Mouse (Mus musculus): Measurements from ENCODE around the gene Ndufs8. TPM values are rescaled to one million over a fixed set of nuclear protein-coding genes. Genes with fewer than 3 reads are reported as not detected.

The Ndufs8 gene
- polyA plus RNA-seq, 1 experiment from 2014 or later, result 273 TPM

Other genes with a start within 250 kb of the Ndufs8 start
- gene Lrp5, start 226.2 kb downstream of the Ndufs8 start, polyA plus RNA-seq (2016; fragmentation: Nextera tagmentation; extraction: Ambion mirVana), result 6.6 and 8.2 TPM in 2 replicates
- 43.8 and 47.2 TPM in 2 replicates for gene 1810055G02Rik, start 204.5 kb downstream of the Ndufs8 start, polyA plus RNA-seq (2016; fragmentation: Nextera tagmentation; extraction: Ambion mirVana)
- gene Kmt5b, start 145.4 kb downstream of the Ndufs8 start, polyA plus RNA-seq (2016; fragmentation: Nextera tagmentation; extraction: Ambion mirVana), result 21.4 and 29.2 TPM in 2 replicates
- gene Chka, start 61.0 kb downstream of the Ndufs8 start, polyA plus RNA-seq (2016; fragmentation: Nextera tagmentation; extraction: Ambion mirVana), result 48.5 and 50.0 TPM in 2 replicates
- gene Tcirg1, start 5.6 kb downstream of the Ndufs8 start, polyA plus RNA-seq (2016; fragmentation: Nextera tagmentation; extraction: Ambion mirVana), result 27.9 and 39.4 TPM in 2 replicates
- gene Aldh3b1, start 17.0 kb upstream of the Ndufs8 start, polyA plus RNA-seq (2016; fragmentation: Nextera tagmentation; extraction: Ambion mirVana), result 0.20 and 0.33 TPM in 2 replicates
- 5.4 and 6.7 TPM in 2 replicates for gene Unc93b1, start 22.4 kb upstream of the Ndufs8 start, polyA plus RNA-seq (2016; fragmentation: Nextera tagmentation; extraction: Ambion mirVana)
- not detected in 2 replicates for gene Aldh3b3, start 45.9 kb upstream of the Ndufs8 start, polyA plus RNA-seq (2016; fragmentation: Nextera tagmentation; extraction: Ambion mirVana)
- 1.4 and 2.4 TPM in 2 replicates for gene Aldh3b2, start 59.6 kb upstream of the Ndufs8 start, polyA plus RNA-seq (2016; fragmentation: Nextera tagmentation; extraction: Ambion mirVana)
- 3.9 and 5.6 TPM in 2 replicates for gene Acy3, start 73.8 kb upstream of the Ndufs8 start, polyA plus RNA-seq (2016; fragmentation: Nextera tagmentation; extraction: Ambion mirVana)
- 0.10 TPM in 1 of 2 replicates, not detected in the other for gene Tbx10, start 80.0 kb upstream of the Ndufs8 start, polyA plus RNA-seq (2016; fragmentation: Nextera tagmentation; extraction: Ambion mirVana)
- 32.4 and 36.0 TPM in 2 replicates for gene Nudt8, start 87.8 kb upstream of the Ndufs8 start, polyA plus RNA-seq (2016; fragmentation: Nextera tagmentation; extraction: Ambion mirVana)
- gene Gm49405, start 87.9 kb upstream of the Ndufs8 start, polyA plus RNA-seq (2016; fragmentation: Nextera tagmentation; extraction: Ambion mirVana), result 3.5 and 4.6 TPM in 2 replicates
- 5.0 and 7.6 TPM in 2 replicates for gene Doc2g, start 90.5 kb upstream of the Ndufs8 start, polyA plus RNA-seq (2016; fragmentation: Nextera tagmentation; extraction: Ambion mirVana)
- 220 and 221 TPM in 2 replicates for gene Ndufv1, start 100.0 kb upstream of the Ndufs8 start, polyA plus RNA-seq (2016; fragmentation: Nextera tagmentation; extraction: Ambion mirVana)
- gene Gstp1, start 125.2 kb upstream of the Ndufs8 start, polyA plus RNA-seq (2016; fragmentation: Nextera tagmentation; extraction: Ambion mirVana), result 478 and 510 TPM in 2 replicates
- 0.62 and 0.88 TPM in 2 replicates for gene Gstp2, start 133.2 kb upstream of the Ndufs8 start, polyA plus RNA-seq (2016; fragmentation: Nextera tagmentation; extraction: Ambion mirVana)
- not detected in 2 replicates for gene Gstp3, start 146.8 kb upstream of the Ndufs8 start, polyA plus RNA-seq (2016; fragmentation: Nextera tagmentation; extraction: Ambion mirVana)
- gene Cabp2, start 168.8 kb upstream of the Ndufs8 start, polyA plus RNA-seq (2016; fragmentation: Nextera tagmentation; extraction: Ambion mirVana), result not detected in 2 replicates
- gene Cdk2ap2, start 184.4 kb upstream of the Ndufs8 start, polyA plus RNA-seq (2016; fragmentation: Nextera tagmentation; extraction: Ambion mirVana), result 86.7 and 87.0 TPM in 2 replicates
- gene Pitpnm1, start 187.2 kb upstream of the Ndufs8 start, polyA plus RNA-seq (2016; fragmentation: Nextera tagmentation; extraction: Ambion mirVana), result 5.9 and 7.9 TPM in 2 replicates
- gene Aip, start 213.1 kb upstream of the Ndufs8 start, polyA plus RNA-seq (2016; fragmentation: Nextera tagmentation; extraction: Ambion mirVana), result 74.9 and 79.2 TPM in 2 replicates
- not detected in 2 replicates for gene Gpr152, start 227.0 kb upstream of the Ndufs8 start, polyA plus RNA-seq (2016; fragmentation: Nextera tagmentation; extraction: Ambion mirVana)
- gene Cabp4, start 231.3 kb upstream of the Ndufs8 start, polyA plus RNA-seq (2016; fragmentation: Nextera tagmentation; extraction: Ambion mirVana), result 0.15 TPM in 1 of 2 replicates, not detected in the other
- gene Coro1b, start 235.8 kb upstream of the Ndufs8 start, polyA plus RNA-seq (2016; fragmentation: Nextera tagmentation; extraction: Ambion mirVana), result 129 and 148 TPM in 2 replicates
- 0.93 and 1.4 TPM in 2 replicates for gene Ptprcap, start 240.8 kb upstream of the Ndufs8 start, polyA plus RNA-seq (2016; fragmentation: Nextera tagmentation; extraction: Ambion mirVana)